Mouse (Mus musculus): ENCODE data around the gene Gpatch11.

- TF ChIP-seq CTCF (conservative IDR thresholded peaks at IDR 0.05; ENCODE audit: low read length) (no peak), POU5F1 (IDR thresholded peaks at IDR 0.05; ENCODE audit: borderline replicate concordance, low read length) (no peak)
Measured at GRCm38 (mm10) chr17:78881878-78882304, 46.5 kb downstream of the Gpatch11 start.

All from E14TG2a.4 (cell line).